ENCODE assay signal across 8 mouse cellular contexts in genomic region chr11:31949331-31949785, GRCm38 (mm10). TPM values are rescaled to one million over a fixed set of nuclear protein-coding genes. Genes with fewer than 3 reads are reported as not detected.
A peak's percentile ranks its signal among the peaks of the same experiment; 100 is the strongest.
DNase-seq lines count a peak whose midpoint lies in the region; ATAC-seq lines count a peak whose summit lies in the region.

No protein-coding gene starts in this region.

- H3K9me3 ChIP-seq in limb, embryonic 11.5 days (ENCODE audit: control insufficient read depth, low read length) = no peaks in the 10 kb centered on the region
- no peaks in the 10 kb centered on the region; the same call in 1 of the 2 replicates for H3K9me3 ChIP-seq in midbrain, embryonic 12.5 days

- H3K27ac ChIP-seq in limb, embryonic 11.5 days (replicated peaks; ENCODE audit: low read depth, low read length) = no peak overlapping the region
- H3K27ac ChIP-seq in midbrain, embryonic 12.5 days (replicated peaks) = no peak overlapping the region

- peak overlapping the region; percentile 16; the same call in 1 of the 2 replicates for H3K4me3 ChIP-seq in limb, embryonic 11.5 days (ENCODE audit: low read depth, low read length)
- H3K4me3 ChIP-seq in midbrain, embryonic 12.5 days = peak overlapping the region; percentile 47

- peak; percentile 43 to 56 for DNase-seq in urinary bladder, postnatal 36 days (ENCODE audit: low spot score in 2 of 2)
- no peak for DNase-seq in urinary bladder, postnatal 4 days (ENCODE audit: low spot score in 2 of 2)
- peak; percentile 47 to 82 for DNase-seq in cerebellum, postnatal 4 days (ENCODE audit: low spot score in 2 of 2)
- peak; percentile 12 for DNase-seq in gonadal fat pad, adult 2 months (ENCODE audit: low read depth)
- peak; percentile 22 for DNase-seq in kidney, adult 11 months
- DNase-seq in limb, embryonic 11.5 days (ENCODE audit: low spot score) = peak; percentile 82
- peak; percentile 60 to 79 for DNase-seq in spleen, postnatal 10 days (ENCODE audit: low spot score in 2 of 2)

- H3K4me1 ChIP-seq in limb, embryonic 11.5 days (ENCODE audit: control insufficient read depth, insufficient read depth, low read length) = no peaks in the 10 kb centered on the region
- H3K4me1 ChIP-seq in midbrain, embryonic 12.5 days = peaks cover 13% of the 10 kb centered on the region

- WGBS in limb, embryonic 11.5 days = 2% methylated on average over 17 of the region's 17 CpGs
- WGBS in midbrain, embryonic 12.5 days = 2% methylated on average over 17 of the region's 17 CpGs

- H3K36me3 ChIP-seq in limb, embryonic 11.5 days (ENCODE audit: control insufficient read depth, insufficient read depth, low read length) = no peaks in the 10 kb centered on the region
- no peaks in the 10 kb centered on the region for H3K36me3 ChIP-seq in midbrain, embryonic 12.5 days

- peak; percentile 61; the same call in 1 of the 2 replicates for ATAC-seq in limb, embryonic 11.5 days (ENCODE audit: insufficient number of reproducible peaks, low FRiP score, low TSS enrichment, low read depth)
- peak; percentile 93 for ATAC-seq in midbrain, embryonic 12.5 days (ENCODE audit: low FRiP score, low read depth)

- no peaks in the 10 kb centered on the region for H3K27me3 ChIP-seq in limb, embryonic 11.5 days (ENCODE audit: control insufficient read depth, insufficient read depth, low read length)
- peaks cover 6% of the 10 kb centered on the region for H3K27me3 ChIP-seq in midbrain, embryonic 12.5 days

- H3K9ac ChIP-seq in limb, embryonic 11.5 days (ENCODE audit: low read length) = no peak overlapping the region
- H3K9ac ChIP-seq in midbrain, embryonic 12.5 days (replicated peaks) = peak overlapping the region; percentile 37; the same call in 1 of the 2 replicates

- H3K4me2 ChIP-seq in limb, embryonic 11.5 days (ENCODE audit: low read depth, severe bottlenecking) = peak overlapping the region; percentile 29; the same call in 1 of the 2 replicates
- H3K4me2 ChIP-seq in midbrain, embryonic 12.5 days (replicated peaks) = peak overlapping the region; percentile 59

RNA-seq across cellular contexts. Expression of gene 4930524B15Rik, which starts 16.0 kb away (rescaled TPM):
- polyA plus RNA-seq in gonadal fat pad, adult 2 months (2012; rRNA removed) = 0.05 TPM in 1 of 2 replicates, not detected in the other
- polyA plus RNA-seq in limb, embryonic 11.5 days (2014; fragmentation: Nextera tagmentation; extraction: Ambion mirVana) = 0.12 TPM in 1 of 2 replicates, not detected in the other
- 0.11 and 0.18 TPM in 2 replicates for polyA plus RNA-seq in midbrain, embryonic 12.5 days (2016; fragmentation: Nextera tagmentation; extraction: Ambion mirVana)

RNA-seq across cellular contexts. Expression of gene Nsg2, which starts 50.9 kb away (rescaled TPM):
- polyA plus RNA-seq in gonadal fat pad, adult 2 months (2012; rRNA removed) = 0.28 and 0.36 TPM in 2 replicates
- 1.5 and 1.9 TPM in 2 replicates for polyA plus RNA-seq in limb, embryonic 11.5 days (2014; fragmentation: Nextera tagmentation; extraction: Ambion mirVana)
- polyA plus RNA-seq in midbrain, embryonic 12.5 days (2016; fragmentation: Nextera tagmentation; extraction: Ambion mirVana) = 193 and 198 TPM in 2 replicates

Comparison
In these comparisons a context has a peak if more than half of its experiments do, and no peak if none do; other contexts are left out.
1. DNase-seq: peak in urinary bladder, postnatal 36 days (2 of 2), cerebellum, postnatal 4 days (2 of 2), gonadal fat pad, adult 2 months (single experiment), kidney, adult 11 months (single experiment), limb, embryonic 11.5 days (single experiment) and spleen, postnatal 10 days (2 of 2); none in urinary bladder, postnatal 4 days (0 of 2).
2. RNA of gene Nsg2, which starts 50.9 kb away (polyA plus RNA-seq): 193 to 198 TPM in midbrain, embryonic 12.5 days; 1.5 to 1.9 TPM in limb, embryonic 11.5 days and 0.28 to 0.36 TPM in gonadal fat pad, adult 2 months; every median in the first group is over 10 times any median in the second.